Mouse (Mus musculus) midbrain, embryonic 13.5 days (tissue): ENCODE results near the gene Lap3. TPM values are rescaled to one million over a fixed set of nuclear protein-coding genes. Genes with fewer than 3 reads are reported as not detected.

Experiments
- ATAC-seq: fragments of 200-750 bp; cut with Nextera tagmentation; 2 replicates; pipeline ENCODE4 v1.8.0; 2017; ENCODE audit warnings: mild to moderate bottlenecking, moderate TSS enrichment, moderate library complexity
- H3K27ac ChIP-seq: fragments of 300-500 bp; sonication (generic); 2 replicates; pipeline ENCODE4 v1.5.1; 2015; ENCODE audit warnings: inconsistent platforms, mild to moderate bottlenecking, moderate library complexity
- H3K27me3 ChIP-seq: fragments of 300-500 bp; sonication (generic); 2 replicates; pipeline ENCODE4 v1.6.1; 2015; ENCODE audit warnings: mild to moderate bottlenecking, inconsistent platforms
- H3K36me3 ChIP-seq: fragments of 300-500 bp; sonication (generic); 2 replicates; pipeline ENCODE4 v1.6.1; 2015; ENCODE audit warnings: mild to moderate bottlenecking, inconsistent platforms
- H3K4me1 ChIP-seq: fragments of 300-500 bp; sonication (generic); replicated peaks from 2 replicates; pipeline ENCODE4 v1.6.1; 2015; ENCODE audit warnings: inconsistent platforms
- H3K4me2 ChIP-seq: fragments of 300-500 bp; sonication (generic); replicated peaks from 2 replicates; pipeline ENCODE4 v1.6.1; 2015; ENCODE audit warnings: moderate library complexity, mild to moderate bottlenecking, inconsistent platforms
- H3K4me3 ChIP-seq: fragments of 300-500 bp; sonication (generic); replicated peaks from 2 replicates; pipeline ENCODE4 v1.5.1; 2015; ENCODE audit warnings: mild to moderate bottlenecking, inconsistent platforms
- H3K9ac ChIP-seq: fragments of 300-500 bp; sonication (generic); replicated peaks from 2 replicates; pipeline ENCODE4 v1.6.1; 2015; ENCODE audit warnings: mild to moderate bottlenecking, inconsistent platforms
- H3K9me3 ChIP-seq: fragments of 300-500 bp; sonication (generic); 2 replicates; pipeline ENCODE4 v1.6.1; 2016; ENCODE audit warnings: mild to moderate bottlenecking, inconsistent platforms
- WGBS: fragments of 180-500 bp; shearing (Covaris S2); methylation state at CpG from one replicate; pipeline ENCODE4 v1.1.7; 2015; 5-methylcytosine and 5-hydroxymethylcytosine counted together
- polyA plus RNA-seq: library from polyadenylated mRNA; unstranded; fragments of >200 nt; fragmentation: Nextera tagmentation; extraction: Ambion mirVana; gene quantifications from 2 replicates; pipeline ENCODE4 v1.2.1, GENCODE M21; 2015

The Lap3 gene
- 36.7 and 40.0 TPM in 2 replicates for polyA plus RNA-seq

- under 1% methylated on average over 78 of the region's 78 CpGs for WGBS
- 0 out of 2 replicates have a peak within 1 kb of the TSS, but pooled peaks have one; percentile 33 for H3K27ac ChIP-seq
Observed at GRCm38 (mm10) chr5:45493191-45494092, at the start of gene Lap3. Gene Lap3 (plus strand): TSS chr5:45493374.

GRCm38 (mm10) chr5:45444130-45444832, 48.9 kb upstream of the Lap3 start:
- Histone ChIP-seq H3K4me3 (no peak overlapping the region), H3K27ac (no peak overlapping the region), H3K36me3 (peaks cover 7% of the 10 kb centered on the region; the same call in 1 of the 2 replicates), H3K4me1 (peaks cover 13% of the 10 kb centered on the region), H3K27me3 (no peaks in the 10 kb centered on the region), H3K9ac (no peak overlapping the region), H3K4me2 (no peak overlapping the region), H3K9me3 (no peaks in the 10 kb centered on the region)
- ATAC-seq = no peak
- WGBS = 90% methylated on average over 8 of the region's 8 CpGs

More at GRCm38 (mm10) chr5:45493191-45494092, at the start of gene Lap3:
- Histone ChIP-seq H3K4me3 (peak within 1 kb of the TSS; percentile 67), H3K4me1 (peaks cover 23% of the 10 kb centered on the region), H3K4me2 (peak within 1 kb of the TSS; percentile 79), H3K9ac (peak within 1 kb of the TSS; percentile 73), H3K27me3 (no peaks in the 10 kb centered on the region; the same call in 1 of the 2 replicates), H3K9me3 (no peaks in the 10 kb centered on the region), H3K36me3 (peaks cover 18% of the 10 kb centered on the region)
- peak; percentile 97 for ATAC-seq

GRCm38 (mm10) chr5:45448676-45449075, 44.5 kb upstream of the Lap3 start:
- peak overlapping the region; percentile 94 for H3K4me2 ChIP-seq
- peaks cover 22% of the 10 kb centered on the region for H3K4me1 ChIP-seq
- H3K4me3 ChIP-seq = peak overlapping the region; percentile 74; the same call in 1 of the 2 replicates
- 0 out of 2 replicates have a peak, but pooled peaks cover 3% of the 10 kb centered on the region for H3K36me3 ChIP-seq
- H3K9me3 ChIP-seq = no peaks in the 10 kb centered on the region
- H3K27ac ChIP-seq = no peak overlapping the region
- H3K27me3 ChIP-seq = no peaks in the 10 kb centered on the region
- peak overlapping the region; percentile 79; the same call in 1 of the 2 replicates for H3K9ac ChIP-seq
- 31% methylated on average over 5 of the region's 5 CpGs for WGBS
- ATAC-seq = no peak

- H3K4me2 ChIP-seq = peak overlapping the region; percentile 94
- H3K4me1 ChIP-seq = peaks cover 22% of the 10 kb centered on the region
- 4% methylated on average over 8 of the region's 8 CpGs for WGBS
- no peaks in the 10 kb centered on the region for H3K9me3 ChIP-seq
- peak overlapping the region; percentile 74 for H3K4me3 ChIP-seq
- 0 out of 2 replicates have a peak overlapping the region, but pooled peaks have one; percentile 80 for H3K27ac ChIP-seq
- peak overlapping the region; percentile 79 for H3K9ac ChIP-seq
- 0 out of 2 replicates have a peak, but pooled peaks cover under 1% of the 10 kb centered on the region for H3K36me3 ChIP-seq
- no peaks in the 10 kb centered on the region; the same call in 1 of the 2 replicates for H3K27me3 ChIP-seq
- no peak for ATAC-seq
Observed at GRCm38 (mm10) chr5:45449206-45449605, 44.0 kb upstream of the Lap3 start.

DNA sequence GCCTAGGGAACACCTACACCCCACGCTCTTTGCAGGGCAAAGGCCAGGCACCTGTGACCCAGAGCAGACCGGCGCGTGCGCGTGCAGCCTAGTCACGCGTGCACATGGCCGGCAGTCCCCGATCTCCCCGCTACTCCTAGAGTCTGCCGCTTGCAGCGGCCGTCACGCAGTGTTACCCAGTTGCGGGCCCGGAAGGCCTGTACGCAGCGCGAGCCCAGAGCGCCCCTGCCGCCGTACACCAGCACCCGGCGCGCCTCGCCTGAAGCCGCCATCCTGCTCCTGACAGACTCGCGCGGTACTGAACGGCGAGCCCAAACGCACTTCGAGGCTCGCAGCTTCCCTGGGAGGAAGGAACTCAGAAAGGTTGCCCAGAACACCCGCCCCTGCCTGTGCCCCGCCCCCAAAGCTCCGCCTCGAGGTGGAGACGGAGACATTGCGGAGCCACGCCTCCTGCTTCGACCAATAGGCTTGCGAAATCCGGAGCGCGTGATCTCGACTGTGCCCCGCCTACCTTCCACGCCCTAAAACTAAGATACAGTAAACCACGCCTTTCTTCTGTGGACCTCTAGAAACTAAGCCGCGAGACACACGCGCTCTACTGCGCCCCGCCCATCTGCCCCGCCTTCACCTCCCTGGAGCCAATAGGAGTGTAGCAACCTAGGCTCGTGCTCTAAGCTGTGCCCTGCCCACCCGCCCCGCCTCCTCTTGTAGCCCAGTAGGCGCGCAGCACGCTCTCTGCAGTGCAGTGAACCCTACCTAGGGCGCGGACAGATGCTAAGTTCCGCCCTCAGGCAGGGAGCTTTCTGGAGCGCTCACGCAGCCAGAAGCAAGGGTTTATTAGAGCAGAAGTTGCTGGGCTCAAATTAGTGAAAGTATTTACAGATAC, 43.1 kb upstream of the Lap3 start, which contains the start of gene Qdpr:
TSS of gene Qdpr (minus strand) at position 406 of the 886 bp plus-strand sequence.
- H3K4me3 ChIP-seq = peak within 1 kb of the TSS; percentile 74
- WGBS = under 1% methylated on average over 70 of the region's 70 CpGs
- peak within 1 kb of the TSS; percentile 79 for H3K9ac ChIP-seq
- H3K4me1 ChIP-seq = peaks cover 22% of the 10 kb centered on the region
- H3K36me3 ChIP-seq = no peaks in the 10 kb centered on the region
- H3K9me3 ChIP-seq = no peaks in the 10 kb centered on the region
- H3K4me2 ChIP-seq = peak within 1 kb of the TSS; percentile 94
- peak; percentile 99 for ATAC-seq
- peak within 1 kb of the TSS; percentile 80 for H3K27ac ChIP-seq
- no peaks in the 10 kb centered on the region; the same call in 1 of the 2 replicates for H3K27me3 ChIP-seq

GRCm38 (mm10) chr5:45453451-45453850, 39.7 kb upstream of the Lap3 start, which contains the start of gene Clrn2:
Gene Clrn2 (plus strand): TSS chr5:45453751.
- WGBS = 79% methylated on average over 6 of the region's 6 CpGs
- H3K36me3 ChIP-seq = no peaks in the 10 kb centered on the region
- ATAC-seq = no peak
- H3K4me1 ChIP-seq = peaks cover 17% of the 10 kb centered on the region
- no peak within 1 kb of the TSS for H3K9ac ChIP-seq
- no peaks in the 10 kb centered on the region for H3K9me3 ChIP-seq
- no peak within 1 kb of the TSS for H3K4me3 ChIP-seq
- H3K27ac ChIP-seq = no peak within 1 kb of the TSS
- H3K4me2 ChIP-seq = no peak within 1 kb of the TSS
- no peaks in the 10 kb centered on the region; the same call in 1 of the 2 replicates for H3K27me3 ChIP-seq

- Histone ChIP-seq H3K9me3 (no peaks in the 10 kb centered on the region), H3K36me3 (no peaks in the 10 kb centered on the region), H3K9ac (no peak overlapping the region), H3K4me1 (peaks cover 7% of the 10 kb centered on the region), H3K4me3 (no peak overlapping the region), H3K27ac (no peak overlapping the region), H3K4me2 (no peak overlapping the region), H3K27me3 (no peaks in the 10 kb centered on the region; the same call in 1 of the 2 replicates)
- WGBS = 53% methylated on average over 9 of the region's 9 CpGs
- no peak for ATAC-seq
Observed at GRCm38 (mm10) chr5:45454456-45454855, 38.7 kb upstream of the Lap3 start.

- H3K27me3 ChIP-seq = no peaks in the 10 kb centered on the region
- peaks cover 7% of the 10 kb centered on the region; the same call in 1 of the 2 replicates for H3K4me1 ChIP-seq
- no peak overlapping the region for H3K4me2 ChIP-seq
- H3K9ac ChIP-seq = no peak overlapping the region
- WGBS = 60% methylated on average over 7 of the region's 7 CpGs
- no peaks in the 10 kb centered on the region for H3K36me3 ChIP-seq
- no peak overlapping the region for H3K4me3 ChIP-seq
- no peaks in the 10 kb centered on the region for H3K9me3 ChIP-seq
- ATAC-seq = no peak
- H3K27ac ChIP-seq = no peak overlapping the region
Observed at GRCm38 (mm10) chr5:45472880-45473450, 20.2 kb upstream of the Lap3 start.

DNA sequence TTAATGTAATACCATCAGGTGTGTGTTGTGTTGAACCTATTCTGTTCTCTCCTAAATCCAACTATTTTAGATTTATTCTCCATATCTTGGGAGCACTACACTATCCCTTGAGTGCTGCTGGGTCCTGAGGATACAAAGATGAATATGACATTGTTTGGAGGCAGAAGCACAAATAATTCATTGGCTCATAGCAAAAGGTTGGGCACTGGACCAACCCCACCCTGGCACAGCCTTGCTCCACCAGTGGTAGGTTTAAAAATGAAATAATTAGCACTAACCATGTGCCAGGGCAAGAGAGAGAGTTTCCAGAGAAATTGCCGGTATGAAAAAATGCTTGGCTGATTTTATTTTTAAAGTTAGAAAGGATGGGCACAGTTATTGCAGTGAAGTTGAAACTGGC, 19.7 kb upstream of the Lap3 start:
- Histone ChIP-seq H3K27ac (no peak overlapping the region), H3K27me3 (no peaks in the 10 kb centered on the region), H3K4me3 (no peak overlapping the region), H3K9ac (no peak overlapping the region), H3K9me3 (no peaks in the 10 kb centered on the region), H3K4me2 (no peak overlapping the region), H3K36me3 (no peaks in the 10 kb centered on the region), H3K4me1 (peaks cover 7% of the 10 kb centered on the region; the same call in 1 of the 2 replicates)
- 87% methylated on average over 1 of the region's 1 CpGs for WGBS
- no peak for ATAC-seq

DNA sequence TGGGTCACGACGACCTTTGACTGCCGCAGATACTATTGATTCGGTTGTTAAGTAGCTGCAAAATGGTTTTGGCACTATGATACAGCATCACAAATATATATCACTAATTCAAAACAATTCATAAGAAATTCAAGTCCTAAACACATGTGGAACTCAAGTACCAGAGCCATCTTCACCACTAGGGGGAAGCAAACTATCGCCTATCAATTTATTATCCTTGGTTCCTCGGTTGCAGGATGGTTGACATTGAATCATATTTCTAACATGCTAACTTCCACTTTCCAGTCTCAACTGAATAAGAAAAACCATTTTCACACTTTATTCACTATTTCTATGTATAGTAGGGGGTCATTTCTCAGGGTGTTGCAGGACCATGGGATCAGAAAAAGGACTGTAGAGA, 19.0 kb upstream of the Lap3 start:
- Histone ChIP-seq H3K9ac (no peak overlapping the region), H3K27me3 (no peaks in the 10 kb centered on the region), H3K36me3 (no peaks in the 10 kb centered on the region), H3K4me3 (no peak overlapping the region), H3K4me2 (no peak overlapping the region), H3K9me3 (no peaks in the 10 kb centered on the region), H3K4me1 (peaks cover 7% of the 10 kb centered on the region; the same call in 1 of the 2 replicates), H3K27ac (no peak overlapping the region)
- ATAC-seq = peak; percentile 41; the same call in 1 of the 2 replicates
- 37% methylated on average over 6 of the region's 6 CpGs for WGBS
